Mouse (Mus musculus): ENCODE data around the gene Cltb. TPM values are rescaled to one million over a fixed set of nuclear protein-coding genes. Genes with fewer than 3 reads are reported as not detected.

Cltb gene
- total RNA-seq, 2 experiments from 2014 or later: 280 to 320 TPM

DNA sequence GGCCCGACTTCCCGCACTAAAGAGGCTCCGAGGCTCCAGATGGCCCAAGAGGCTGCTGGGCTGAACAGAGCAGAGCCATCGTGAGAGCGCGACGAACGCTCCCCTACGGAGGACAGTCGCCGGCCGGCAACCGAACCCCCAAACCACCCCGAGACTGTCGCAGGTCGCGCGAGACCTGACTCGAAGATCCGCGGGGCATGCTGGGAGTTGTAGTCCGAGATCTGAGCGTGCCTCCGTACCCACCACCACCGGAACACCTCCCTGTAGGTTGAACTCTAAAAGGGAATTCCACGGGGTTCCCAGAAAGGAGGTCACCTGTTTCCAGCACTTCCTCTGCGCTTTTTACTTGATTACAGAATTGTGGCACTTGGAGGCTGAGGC lies 46.0 kb downstream of the Cltb start, which contains the start of gene 4833439L19Rik:
TSS of gene 4833439L19Rik (minus strand) at position 235 of the 381 bp plus-strand sequence.
- peak; percentile 95 for DNase-seq (ENCODE audit: low spot score in 2 of 2)

DNA sequence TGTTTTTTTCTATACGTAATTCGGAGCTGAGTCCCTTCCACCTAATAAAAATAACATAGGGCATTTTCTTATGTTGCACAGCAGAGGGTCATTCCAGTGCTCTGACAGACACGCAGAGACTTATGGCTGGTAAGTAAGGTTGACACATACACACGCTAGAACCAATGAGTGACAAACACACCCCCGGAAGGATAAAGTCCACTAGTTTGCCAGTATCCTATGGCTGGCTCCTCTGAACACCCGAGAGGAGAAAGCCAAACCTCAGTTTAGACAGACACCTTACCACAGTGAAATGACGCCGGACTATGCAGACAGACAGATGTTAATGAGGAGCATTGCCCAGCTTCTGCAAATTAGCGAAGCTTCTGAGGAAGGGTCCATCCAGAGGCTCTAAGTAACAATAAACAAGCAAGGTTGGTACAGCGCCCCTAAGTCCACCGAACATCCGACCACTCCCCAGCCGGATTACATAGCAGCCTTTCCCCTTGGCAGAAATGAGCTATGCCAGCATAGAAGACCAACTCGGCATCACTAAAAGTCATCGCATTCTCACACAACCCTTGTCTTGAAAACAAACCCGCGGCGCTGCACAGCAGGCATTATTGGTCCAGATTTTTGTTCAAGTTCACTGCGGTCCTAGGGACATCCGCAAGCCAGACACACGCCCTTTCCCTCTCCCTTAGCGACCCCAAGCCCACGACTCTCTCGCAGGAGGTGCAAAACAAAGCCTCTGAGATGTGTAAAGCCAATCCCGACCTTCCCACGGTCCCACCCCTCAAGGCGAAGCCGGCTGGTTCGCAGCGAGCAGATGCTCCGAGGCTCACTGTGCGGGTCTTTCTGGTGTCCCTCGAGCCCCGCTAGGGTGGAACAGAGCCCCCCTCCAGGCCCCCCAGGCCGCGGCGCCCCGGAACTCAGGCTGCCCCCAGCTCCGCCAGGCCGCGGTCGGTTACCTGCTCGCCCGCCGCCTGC lies 46.6 kb downstream of the Cltb start:
- no peak for DNase-seq (ENCODE audit: low spot score in 2 of 2)

DNA sequence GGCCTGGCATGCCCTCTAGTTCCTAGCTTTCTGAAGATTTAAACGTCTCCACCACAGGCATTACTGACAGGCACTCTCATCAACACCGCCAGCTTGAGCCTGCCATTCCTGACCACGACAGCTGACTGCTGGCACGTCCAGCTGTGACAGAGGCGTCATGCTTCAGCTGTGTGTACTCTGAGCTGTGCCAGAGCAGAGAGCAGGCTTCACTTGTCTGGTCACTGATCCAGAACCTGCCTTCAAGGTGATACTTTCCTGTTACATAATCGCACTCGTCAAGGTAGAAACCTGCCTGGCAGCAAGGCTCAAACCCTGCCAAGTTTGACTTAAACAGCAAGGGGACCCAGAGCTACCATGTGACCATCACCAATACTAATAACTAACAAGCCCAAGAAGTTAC lies 48.6 kb downstream of the Cltb start:
- DNase-seq (ENCODE audit: low spot score in 2 of 2): no peak

- peak in 1 of 2 experiments; percentile 59 for DNase-seq (ENCODE audit: low spot score in 2 of 2)
Measured at GRCm38 (mm10) chr13:54560608-54561007, 50.5 kb downstream of the Cltb start.

- DNase-seq (ENCODE audit: low spot score in 2 of 2): no peak
Measured at GRCm38 (mm10) chr13:54559656-54560055, 51.5 kb downstream of the Cltb start.

DNA sequence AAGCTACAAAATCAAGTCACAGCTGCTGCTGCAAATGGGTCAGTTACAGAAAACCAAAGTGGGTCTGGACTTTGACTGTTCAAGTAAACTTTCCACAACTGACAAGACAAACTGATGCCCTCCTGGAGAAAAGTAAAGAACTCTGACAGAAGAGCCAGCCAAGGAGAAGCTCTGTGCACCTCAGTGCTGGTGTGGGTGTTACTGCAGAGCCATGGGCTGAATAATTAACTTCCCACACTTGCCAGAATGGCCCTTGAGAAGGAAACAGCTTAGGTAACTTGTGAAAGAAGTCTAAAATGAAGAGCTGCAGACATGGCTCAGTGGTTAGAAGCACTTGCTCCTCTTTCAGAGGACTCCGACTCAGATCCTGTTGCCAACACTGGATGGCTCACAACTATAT lies 53.5 kb downstream of the Cltb start:
- no peak for DNase-seq (ENCODE audit: low spot score in 2 of 2)

DNA sequence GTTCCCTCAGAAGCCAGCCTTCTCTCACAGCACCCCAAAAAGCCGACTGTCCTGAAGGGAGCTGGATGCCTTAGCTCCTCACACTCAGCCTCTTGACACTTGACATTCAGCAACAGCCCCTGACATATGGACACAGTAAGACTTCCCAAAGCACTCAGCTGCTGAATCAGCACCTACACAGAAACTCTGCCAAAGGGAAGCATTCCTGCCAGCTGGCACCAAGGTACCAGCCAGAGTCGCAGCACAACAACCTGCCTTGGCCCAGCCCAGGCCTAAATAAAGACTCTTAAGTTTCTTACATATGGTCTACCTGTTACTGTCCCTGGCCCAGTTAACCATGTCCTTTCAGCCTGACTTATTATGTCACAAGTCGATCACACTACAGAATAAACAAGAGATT lies 54.3 kb downstream of the Cltb start:
- DNase-seq (ENCODE audit: low spot score in 2 of 2): peak in 1 of 2 experiments; percentile 30

GRCm38 (mm10) chr13:54556176-54556575 lies 55.0 kb downstream of the Cltb start:
- no peak for DNase-seq (ENCODE audit: low spot score in 2 of 2)

DNA sequence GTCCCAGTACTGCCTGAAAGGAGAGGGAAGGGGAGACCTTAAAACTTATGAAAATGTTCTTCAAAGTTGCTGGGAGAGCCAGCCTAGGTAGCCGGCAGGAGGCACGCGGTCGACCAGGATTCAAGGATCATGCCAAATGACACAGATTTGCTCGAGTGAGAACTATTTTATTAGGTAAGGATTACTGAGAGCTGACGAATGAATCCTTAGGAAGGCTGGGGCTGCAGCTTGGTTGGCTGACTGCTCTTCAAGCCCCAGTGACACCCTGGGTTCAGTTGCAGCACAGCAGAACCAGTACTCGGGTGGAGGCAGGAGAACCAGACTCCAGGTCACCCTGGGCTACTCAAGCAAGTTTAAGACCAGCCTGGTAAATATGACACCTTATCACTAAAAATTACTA lies 63.1 kb downstream of the Cltb start:
- DNase-seq (ENCODE audit: low spot score in 2 of 2): no peak

Small RNA genes within 50 kb of the gene (microRNA-seq; reads per million reads assigned to microRNA genes)
- gene Gm24195: 0 reads per million in 2 experiments

Other genes starting within 250 kb of the Cltb start
- 100 to 1,000 TPM; 791 to 833 TPM for gene Cplx2, start 240.0 kb downstream of the Cltb start, total RNA-seq (2021)
- gene Thoc3, start 142.5 kb downstream of the Cltb start, total RNA-seq (2021): 10 to 100 TPM; 32.1 to 33.1 TPM
- 10 to 100 TPM; 15.5 to 16.9 TPM for gene Simc1, start 107.6 kb downstream of the Cltb start, total RNA-seq (2021)
- 100 to 1,000 TPM; 135 to 137 TPM for gene 4833439L19Rik, start 45.9 kb downstream of the Cltb start, total RNA-seq (2021)
- gene Arl10, start 36.3 kb downstream of the Cltb start, total RNA-seq (2021): 10 to 100 TPM; 28.2 to 30.3 TPM
- 10 to 100 TPM; 23.5 to 24.6 TPM for gene Nop16, start 21.3 kb downstream of the Cltb start, total RNA-seq (2021)
- 100 to 1,000 TPM; 136 to 144 TPM for gene Higd2a, start 21.1 kb downstream of the Cltb start, total RNA-seq (2021)
- 10 to 100 TPM; 55.9 to 56.8 TPM for gene Faf2, start 10.4 kb upstream of the Cltb start, total RNA-seq (2021)
- 100 to 1,000 TPM; 168 to 172 TPM for gene Rnf44, start 82.6 kb upstream of the Cltb start, total RNA-seq (2021)
- gene Cdhr2, start 90.1 kb upstream of the Cltb start, total RNA-seq (2021): under 1 TPM; 0.58 to 0.73 TPM
- 100 to 1,000 TPM; 131 to 133 TPM for gene Gprin1, start 138.5 kb upstream of the Cltb start, total RNA-seq (2021)
- 100 to 1,000 TPM; 925 to 932 TPM for gene Sncb, start 155.3 kb upstream of the Cltb start, total RNA-seq (2021)
- not detected for gene Eif4e1b, start 172.7 kb upstream of the Cltb start, total RNA-seq (2021)
- 10 to 100 TPM; 95.4 to 97.6 TPM for gene Tspan17, start 178.0 kb upstream of the Cltb start, total RNA-seq (2021)

All from left cerebral cortex, adult 18-20 months (tissue).